Mouse (Mus musculus) lung, embryonic 14.5 days (tissue): ENCODE measurements around the gene Ostc. TPM values are rescaled to one million over a fixed set of nuclear protein-coding genes. Genes with fewer than 3 reads are reported as not detected.

Source experiments
- ATAC-seq: fragments of 200-750 bp; cut with Nextera tagmentation; 2 replicates; pipeline ENCODE4 v1.8.0; 2017; ENCODE audit warnings: mild to moderate bottlenecking, moderate TSS enrichment, moderate library complexity; ENCODE audit not compliant: insufficient read depth
- DNase-seq: peaks from one replicate; pipeline ENCODE4 v3.0.0-alpha.2; 2015
- H3K27ac ChIP-seq: fragments of 300-500 bp; sonication (generic); 2 replicates; pipeline ENCODE4 v1.5.1; 2014; ENCODE audit warnings: low read depth, mild to moderate bottlenecking, moderate library complexity
- H3K27me3 ChIP-seq: fragments of 300-500 bp; sonication (generic); 2 replicates; pipeline ENCODE4 v1.6.1; 2014; ENCODE audit warnings: low read length, control low read depth; ENCODE audit not compliant: insufficient read depth
- H3K36me3 ChIP-seq: fragments of 300-500 bp; sonication (generic); 2 replicates; pipeline ENCODE4 v1.6.1; 2014; ENCODE audit warnings: control low read depth; ENCODE audit not compliant: insufficient read depth
- H3K4me1 ChIP-seq: fragments of 300-500 bp; sonication (generic); 2 replicates; pipeline ENCODE4 v1.6.1; 2014; ENCODE audit warnings: antibody characterized with exemption, control low read depth; ENCODE audit not compliant: insufficient read depth
- H3K4me2 ChIP-seq: fragments of 300-500 bp; sonication (generic); 2 replicates; pipeline ENCODE4 v1.6.1; 2014; ENCODE audit warnings: mild to moderate bottlenecking
- H3K4me3 ChIP-seq: fragments of 300-500 bp; sonication (generic); 2 replicates; pipeline ENCODE4 v1.5.1; 2014; ENCODE audit warnings: low read depth, low read length
- H3K9ac ChIP-seq: fragments of 300-500 bp; sonication (generic); 2 replicates; pipeline ENCODE4 v1.6.1; 2014
- H3K9me3 ChIP-seq: fragments of 300-500 bp; sonication (generic); 2 replicates; pipeline ENCODE4 v1.6.1; 2016; ENCODE audit warnings: low read depth, low read length, control low read depth
- CTCF ChIP-seq: IDR thresholded peaks from 2 replicates; pipeline ENCODE4 v1.5.1; 2016; ENCODE audit warnings: antibody characterized with exemption, low read depth
- WGBS: fragments of 180-500 bp; shearing (Covaris S2); extraction: QIAGEN DNeasy Blood & Tissue Kit; methylation state at CpG from one replicate; pipeline ENCODE4 v1.1.7; 2014; 5-methylcytosine and 5-hydroxymethylcytosine counted together
- polyA plus RNA-seq: library from polyadenylated mRNA; unstranded; fragments of >200 nt; fragmentation: Nextera tagmentation; extraction: Ambion mirVana; gene quantifications from 2 replicates; pipeline ENCODE4 v1.2.1, GENCODE M21; 2014

Ostc gene
- 401 and 409 TPM in 2 replicates for polyA plus RNA-seq

- Histone ChIP-seq H3K9me3 (no peaks in the 10 kb centered on the region), H3K4me3 (peak within 1 kb of the TSS; percentile 77), H3K27ac (peak within 1 kb of the TSS; percentile 89), H3K9ac (peak within 1 kb of the TSS; percentile 91), H3K27me3 (no peaks in the 10 kb centered on the region), H3K4me1 (peaks cover 4% of the 10 kb centered on the region), H3K4me2 (peak within 1 kb of the TSS; percentile 70), H3K36me3 (peaks cover 6% of the 10 kb centered on the region)
- no peak for TF ChIP-seq CTCF
- WGBS, result under 1% methylated on average over 45 of the region's 45 CpGs
- ATAC-seq (peak; percentile 95), DNase-seq (peak; percentile 99)
Observed at GRCm38 (mm10) chr3:130708967-130709924, at the start of gene Ostc. TSS of gene Ostc (minus strand) at chr3:130709444.

- no peaks in the 10 kb centered on the region for H3K9me3 ChIP-seq
- DNase-seq, result no peak
- no peak overlapping the region for H3K4me2 ChIP-seq
- TF ChIP-seq CTCF, result no peak
- 84% methylated on average over 15 of the region's 15 CpGs for WGBS
- H3K27ac ChIP-seq, result no peak overlapping the region
- H3K4me3 ChIP-seq, result no peak overlapping the region
- H3K4me1 ChIP-seq, result no peaks in the 10 kb centered on the region
- no peaks in the 10 kb centered on the region for H3K27me3 ChIP-seq
- no peak overlapping the region for H3K9ac ChIP-seq
- no peaks in the 10 kb centered on the region for H3K36me3 ChIP-seq
- no peak for ATAC-seq
Observed at GRCm38 (mm10) chr3:130758157-130758841, 49.1 kb upstream of the Ostc start.

- ATAC-seq (no peak), DNase-seq (no peak)
- Histone ChIP-seq H3K4me2 (no peak overlapping the region), H3K4me1 (no peaks in the 10 kb centered on the region), H3K4me3 (no peak overlapping the region), H3K9ac (no peak overlapping the region), H3K9me3 (no peaks in the 10 kb centered on the region), H3K27ac (no peak overlapping the region), H3K36me3 (no peaks in the 10 kb centered on the region), H3K27me3 (no peaks in the 10 kb centered on the region)
- TF ChIP-seq CTCF, result no peak
- WGBS, result 75% methylated on average over 8 of the region's 8 CpGs
Observed at GRCm38 (mm10) chr3:130757117-130757852, 48.0 kb upstream of the Ostc start.

- TF ChIP-seq CTCF, result no peak
- no peak overlapping the region for H3K27ac ChIP-seq
- no peak for ATAC-seq
- WGBS, result 80% methylated on average over 3 of the region's 3 CpGs
- no peak overlapping the region for H3K9ac ChIP-seq
- H3K36me3 ChIP-seq, result no peaks in the 10 kb centered on the region
- no peak overlapping the region for H3K4me3 ChIP-seq
- H3K4me1 ChIP-seq, result no peaks in the 10 kb centered on the region
- H3K4me2 ChIP-seq, result no peak overlapping the region
- no peaks in the 10 kb centered on the region for H3K27me3 ChIP-seq
- DNase-seq, result no peak
- H3K9me3 ChIP-seq, result no peaks in the 10 kb centered on the region
Observed at GRCm38 (mm10) chr3:130749206-130749605, 40.0 kb upstream of the Ostc start.

GRCm38 (mm10) chr3:130746673-130747619 is 37.7 kb upstream of the Ostc start:
- no peak for TF ChIP-seq CTCF
- Histone ChIP-seq H3K9ac (no peak overlapping the region), H3K4me1 (no peaks in the 10 kb centered on the region), H3K4me3 (no peak overlapping the region), H3K27ac (no peak overlapping the region), H3K27me3 (no peaks in the 10 kb centered on the region), H3K4me2 (no peak overlapping the region), H3K9me3 (no peaks in the 10 kb centered on the region), H3K36me3 (no peaks in the 10 kb centered on the region)
- WGBS, result 75% methylated on average over 10 of the region's 10 CpGs
- ATAC-seq (no peak), DNase-seq (no peak)

GRCm38 (mm10) chr3:130737652-130738361 is 28.6 kb upstream of the Ostc start:
- no peak for TF ChIP-seq CTCF
- DNase-seq, result no peak
- H3K36me3 ChIP-seq, result no peaks in the 10 kb centered on the region
- peak; percentile 35; the same call in 1 of the 2 replicates for ATAC-seq
- H3K4me2 ChIP-seq, result 0 out of 2 replicates have a peak overlapping the region, but pooled peaks have one; percentile 12
- no peaks in the 10 kb centered on the region for H3K9me3 ChIP-seq
- H3K9ac ChIP-seq, result no peak overlapping the region
- no peaks in the 10 kb centered on the region for H3K27me3 ChIP-seq
- H3K4me1 ChIP-seq, result no peaks in the 10 kb centered on the region
- no peak overlapping the region for H3K4me3 ChIP-seq
- WGBS, result 37% methylated on average over 21 of the region's 21 CpGs
- no peak overlapping the region for H3K27ac ChIP-seq
